Mouse (Mus musculus) stomach, postnatal 0 days (tissue): ENCODE results near the gene Galnt4.

Experiments used
- CTCF ChIP-seq: IDR thresholded peaks from 2 replicates; pipeline ENCODE4 v1.5.1; 2016; ENCODE audit warnings: antibody characterized with exemption, low read depth, mild to moderate bottlenecking, moderate library complexity
- EP300 ChIP-seq: optimal IDR thresholded peaks from 2 replicates; pipeline ENCODE3; 2016; ENCODE audit warnings: antibody characterized with exemption

DNA sequence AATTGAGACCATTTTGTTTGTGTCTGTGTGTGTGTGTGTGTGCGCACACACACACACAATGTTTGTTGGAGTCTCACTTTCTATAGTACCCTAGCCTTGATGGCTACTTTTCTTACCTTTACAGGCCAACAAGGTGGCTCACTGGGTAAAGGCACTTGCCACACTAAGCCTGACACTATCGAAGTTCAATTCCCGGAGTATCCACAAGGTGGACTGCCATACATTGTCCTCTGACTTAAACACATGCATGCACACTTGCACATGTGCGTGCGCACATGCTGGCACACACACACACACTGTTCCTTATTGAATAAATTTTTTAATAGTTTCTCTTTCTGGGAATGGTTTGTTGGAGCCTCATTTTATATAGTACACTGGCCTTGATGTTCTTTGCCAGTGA is 48.8 kb downstream of the Galnt4 start:
- TF ChIP-seq CTCF (peak; percentile 54), EP300 (no peak)
